Mouse (Mus musculus): ENCODE data around the gene Pcnx4. TPM values are rescaled to one million over a fixed set of nuclear protein-coding genes. Genes with fewer than 3 reads are reported as not detected.
"Not testable (repeated sequence)": the region's sequence is repeated elsewhere in the genome, so short reads cannot be mapped to it uniquely, and the experiment has no call there.

Pcnx4 gene
- polyA plus RNA-seq, 1 experiment from 2014 or later, result 16.2 TPM

- WGBS, result 90% methylated on average over 4 of the region's 4 CpGs
- H3K9ac ChIP-seq (ENCODE audit: low read depth, low read length), result no peak overlapping the region
- H3K9me3 ChIP-seq (ENCODE audit: control insufficient read depth, low read length), result no peaks in the 10 kb centered on the region
- no peaks in the 10 kb centered on the region for H3K27me3 ChIP-seq (ENCODE audit: control insufficient read depth, insufficient read depth, low read length)
- H3K27ac ChIP-seq (ENCODE audit: low read depth, low read length), result no peak overlapping the region
- H3K36me3 ChIP-seq (ENCODE audit: control insufficient read depth, insufficient read depth, low read length), result no peaks in the 10 kb centered on the region
- DNase-seq (ENCODE audit: low spot score), result no peak
- no peak overlapping the region for H3K4me2 ChIP-seq (replicated peaks; ENCODE audit: low read depth, low read length)
- no peak overlapping the region for H3K4me3 ChIP-seq (ENCODE audit: low read depth, low read length)
- H3K4me1 ChIP-seq (replicated peaks; ENCODE audit: control insufficient read depth, insufficient read depth, low read length), result no peaks in the 10 kb centered on the region
- ATAC-seq (ENCODE audit: low FRiP score), result no peak
These were observed 28.2 kb downstream of the Pcnx4 start for GRCm38 (mm10) chr12:72564281-72564795.

GRCm38 (mm10) chr12:72582021-72582420 lies 45.8 kb downstream of the Pcnx4 start:
- Histone ChIP-seq H3K27me3 (ENCODE audit: control insufficient read depth, insufficient read depth, low read length) (no peaks in the 10 kb centered on the region), H3K27ac (ENCODE audit: low read depth, low read length) (no peak overlapping the region), H3K9me3 (ENCODE audit: control insufficient read depth, low read length) (no peaks in the 10 kb centered on the region), H3K4me1 (replicated peaks; ENCODE audit: control insufficient read depth, insufficient read depth, low read length) (no peaks in the 10 kb centered on the region), H3K9ac (ENCODE audit: low read depth, low read length) (no peak overlapping the region), H3K4me3 (ENCODE audit: low read depth, low read length) (no peak overlapping the region), H3K36me3 (ENCODE audit: control insufficient read depth, insufficient read depth, low read length) (no peaks in the 10 kb centered on the region), H3K4me2 (replicated peaks; ENCODE audit: low read depth, low read length) (no peak overlapping the region)
- ATAC-seq (ENCODE audit: low FRiP score) (no peak), DNase-seq (ENCODE audit: low spot score) (no peak)
- 84% methylated on average over 3 of the region's 3 CpGs for WGBS

GRCm38 (mm10) chr12:72583099-72583498 lies 46.9 kb downstream of the Pcnx4 start:
- H3K9ac ChIP-seq (ENCODE audit: low read depth, low read length), result no peak overlapping the region
- no peak overlapping the region for H3K4me3 ChIP-seq (ENCODE audit: low read depth, low read length)
- H3K9me3 ChIP-seq (ENCODE audit: control insufficient read depth, low read length), result no peaks in the 10 kb centered on the region
- no peaks in the 10 kb centered on the region for H3K36me3 ChIP-seq (ENCODE audit: control insufficient read depth, insufficient read depth, low read length)
- DNase-seq (ENCODE audit: low spot score), result no peak
- no peak for ATAC-seq (ENCODE audit: low FRiP score)
- no peaks in the 10 kb centered on the region for H3K27me3 ChIP-seq (ENCODE audit: control insufficient read depth, insufficient read depth, low read length)
- WGBS, result 93% methylated on average over 2 of the region's 2 CpGs
- no peak overlapping the region for H3K4me2 ChIP-seq (replicated peaks; ENCODE audit: low read depth, low read length)
- H3K4me1 ChIP-seq (replicated peaks; ENCODE audit: control insufficient read depth, insufficient read depth, low read length), result no peaks in the 10 kb centered on the region
- no peak overlapping the region for H3K27ac ChIP-seq (ENCODE audit: low read depth, low read length)

GRCm38 (mm10) chr12:72585339-72585738 lies 49.2 kb downstream of the Pcnx4 start:
- no peak for ATAC-seq (ENCODE audit: low FRiP score)
- no peak overlapping the region for H3K4me2 ChIP-seq (replicated peaks; ENCODE audit: low read depth, low read length)
- no peak overlapping the region for H3K9ac ChIP-seq (ENCODE audit: low read depth, low read length)
- 88% methylated on average over 1 of the region's 1 CpGs for WGBS
- no peaks in the 10 kb centered on the region for H3K27me3 ChIP-seq (ENCODE audit: control insufficient read depth, insufficient read depth, low read length)
- no peaks in the 10 kb centered on the region for H3K9me3 ChIP-seq (ENCODE audit: control insufficient read depth, low read length)
- DNase-seq (ENCODE audit: low spot score), result no peak
- no peaks in the 10 kb centered on the region for H3K4me1 ChIP-seq (replicated peaks; ENCODE audit: control insufficient read depth, insufficient read depth, low read length)
- no peak overlapping the region for H3K27ac ChIP-seq (ENCODE audit: low read depth, low read length)
- no peaks in the 10 kb centered on the region for H3K36me3 ChIP-seq (ENCODE audit: control insufficient read depth, insufficient read depth, low read length)
- no peak overlapping the region for H3K4me3 ChIP-seq (ENCODE audit: low read depth, low read length)

- ATAC-seq (ENCODE audit: low FRiP score) (no peak), DNase-seq (ENCODE audit: low spot score) (no peak)
- Histone ChIP-seq H3K36me3 (ENCODE audit: control insufficient read depth, insufficient read depth, low read length) (no peaks in the 10 kb centered on the region), H3K9me3 (ENCODE audit: control insufficient read depth, low read length) (no peaks in the 10 kb centered on the region), H3K4me1 (replicated peaks; ENCODE audit: control insufficient read depth, insufficient read depth, low read length) (no peaks in the 10 kb centered on the region), H3K4me2 (replicated peaks; ENCODE audit: low read depth, low read length) (no peak overlapping the region), H3K4me3 (ENCODE audit: low read depth, low read length) (no peak overlapping the region), H3K27ac (ENCODE audit: low read depth, low read length) (no peak overlapping the region), H3K27me3 (ENCODE audit: control insufficient read depth, insufficient read depth, low read length) (no peaks in the 10 kb centered on the region), H3K9ac (ENCODE audit: low read depth, low read length) (no peak overlapping the region)
These were observed 56.8 kb downstream of the Pcnx4 start for GRCm38 (mm10) chr12:72592991-72593390.

GRCm38 (mm10) chr12:72594001-72594400 lies 57.8 kb downstream of the Pcnx4 start:
- H3K9me3 ChIP-seq (ENCODE audit: control insufficient read depth, low read length), result no peaks in the 10 kb centered on the region
- WGBS, result 63% methylated on average over 2 of the region's 2 CpGs
- H3K9ac ChIP-seq (ENCODE audit: low read depth, low read length), result no peak overlapping the region
- H3K36me3 ChIP-seq (ENCODE audit: control insufficient read depth, insufficient read depth, low read length), result no peaks in the 10 kb centered on the region
- no peaks in the 10 kb centered on the region for H3K27me3 ChIP-seq (ENCODE audit: control insufficient read depth, insufficient read depth, low read length)
- H3K4me2 ChIP-seq (replicated peaks; ENCODE audit: low read depth, low read length), result no peak overlapping the region
- H3K4me3 ChIP-seq (ENCODE audit: low read depth, low read length), result no peak overlapping the region
- DNase-seq (ENCODE audit: low spot score) (no peak), ATAC-seq (ENCODE audit: low FRiP score) (no peak)
- no peak overlapping the region for H3K27ac ChIP-seq (ENCODE audit: low read depth, low read length)
- no peaks in the 10 kb centered on the region for H3K4me1 ChIP-seq (replicated peaks; ENCODE audit: control insufficient read depth, insufficient read depth, low read length)

GRCm38 (mm10) chr12:72598731-72599130 lies 62.5 kb downstream of the Pcnx4 start:
- H3K9me3 ChIP-seq (ENCODE audit: control insufficient read depth, low read length); H3K27me3 ChIP-seq (ENCODE audit: control insufficient read depth, insufficient read depth, low read length); H3K27ac ChIP-seq (ENCODE audit: low read depth, low read length); H3K4me3 ChIP-seq (ENCODE audit: low read depth, low read length); H3K9ac ChIP-seq (ENCODE audit: low read depth, low read length); ATAC-seq (ENCODE audit: low FRiP score); H3K4me2 ChIP-seq (replicated peaks; ENCODE audit: low read depth, low read length); H3K4me1 ChIP-seq (replicated peaks; ENCODE audit: control insufficient read depth, insufficient read depth, low read length); H3K36me3 ChIP-seq (ENCODE audit: control insufficient read depth, insufficient read depth, low read length); DNase-seq (ENCODE audit: low spot score): not testable (repeated sequence)
- 88% methylated on average over 2 of the region's 2 CpGs for WGBS

- 91% methylated on average over 3 of the region's 3 CpGs for WGBS
- no peak for ATAC-seq (ENCODE audit: low FRiP score)
These were observed 75.9 kb downstream of the Pcnx4 start for GRCm38 (mm10) chr12:72612053-72612452.

GRCm38 (mm10) chr12:72620856-72621255 lies 84.7 kb downstream of the Pcnx4 start:
- Histone ChIP-seq H3K27me3 (ENCODE audit: control insufficient read depth, insufficient read depth, low read length) (no peaks in the 10 kb centered on the region), H3K9me3 (ENCODE audit: control insufficient read depth, low read length) (no peaks in the 10 kb centered on the region), H3K36me3 (ENCODE audit: control insufficient read depth, insufficient read depth, low read length) (no peaks in the 10 kb centered on the region), H3K4me2 (replicated peaks; ENCODE audit: low read depth, low read length) (no peak overlapping the region), H3K4me1 (replicated peaks; ENCODE audit: control insufficient read depth, insufficient read depth, low read length) (no peaks in the 10 kb centered on the region), H3K27ac (ENCODE audit: low read depth, low read length) (no peak overlapping the region), H3K9ac (ENCODE audit: low read depth, low read length) (no peak overlapping the region), H3K4me3 (ENCODE audit: low read depth, low read length) (no peak overlapping the region)
- ATAC-seq (ENCODE audit: low FRiP score), result no peak
- no peak for DNase-seq (ENCODE audit: low spot score)
- WGBS, result 94% methylated on average over 7 of the region's 7 CpGs

More at GRCm38 (mm10) chr12:72612053-72612452, 75.9 kb downstream of the Pcnx4 start:
- no peak overlapping the region for H3K9ac ChIP-seq (ENCODE audit: low read depth, low read length)
- H3K36me3 ChIP-seq (ENCODE audit: control insufficient read depth, insufficient read depth, low read length), result no peaks in the 10 kb centered on the region
- no peaks in the 10 kb centered on the region for H3K9me3 ChIP-seq (ENCODE audit: control insufficient read depth, low read length)
- H3K27me3 ChIP-seq (ENCODE audit: control insufficient read depth, insufficient read depth, low read length), result no peaks in the 10 kb centered on the region
- H3K4me2 ChIP-seq (replicated peaks; ENCODE audit: low read depth, low read length), result no peak overlapping the region
- no peaks in the 10 kb centered on the region for H3K4me1 ChIP-seq (replicated peaks; ENCODE audit: control insufficient read depth, insufficient read depth, low read length)
- H3K4me3 ChIP-seq (ENCODE audit: low read depth, low read length), result no peak overlapping the region
- H3K27ac ChIP-seq (ENCODE audit: low read depth, low read length), result no peak overlapping the region
- no peak for DNase-seq (ENCODE audit: low spot score)
